Mouse (Mus musculus): ENCODE measurements at regions not wholly inside any gene's neighbourhood (a gene's known extent, or its start where the extent isn't known, plus 50 kb on each side); places are given as distances from the start of the nearest gene placed in this dataset.

DNA sequence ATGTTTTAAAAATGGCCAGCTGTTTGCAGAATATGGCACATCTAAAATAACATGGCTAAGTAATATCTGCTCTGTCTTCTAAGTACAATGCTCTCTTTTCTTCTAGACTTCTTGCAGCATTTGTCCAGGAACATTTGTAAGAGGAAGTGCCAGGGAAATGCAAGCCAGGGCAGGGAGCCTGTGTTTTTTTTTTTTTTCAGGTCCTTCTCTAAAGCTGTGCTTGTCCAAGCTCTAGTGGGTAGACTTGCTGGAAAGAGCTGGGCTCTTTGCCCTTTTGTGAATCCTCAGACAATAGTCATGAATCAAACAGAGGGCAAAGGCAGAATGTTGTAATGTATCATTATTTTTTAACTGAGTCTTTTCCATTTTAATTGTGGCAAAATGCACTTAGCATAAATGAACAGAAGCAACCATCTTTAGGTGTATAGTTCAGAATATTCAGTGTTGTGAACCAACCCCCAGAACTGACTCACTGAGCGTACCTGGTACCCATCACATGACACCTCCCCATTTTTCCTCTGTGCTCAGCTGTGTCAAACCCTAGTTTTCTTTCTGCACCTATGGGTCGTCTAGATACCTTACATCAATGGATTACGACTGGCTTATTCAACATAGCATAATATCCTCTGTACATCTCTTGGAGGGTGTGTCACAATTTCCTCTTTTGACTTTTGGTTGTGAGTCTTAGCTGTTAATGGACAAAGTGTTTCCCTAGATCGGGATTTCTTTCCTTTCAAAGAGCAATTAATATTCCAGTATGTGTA lies 160.5 kb upstream of the 4933402D24Rik start:
- no peak for DNase-seq (ENCODE audit: extremely low spot score in 1 of 2, low spot score in 2 of 2)
- intact Hi-C loops (cut with DNase I) = loop anchor here (10.0 kb wide), 1 partner anchor 165 kb away; the partner anchor contains the start of gene 4933402D24Rik

DNA sequence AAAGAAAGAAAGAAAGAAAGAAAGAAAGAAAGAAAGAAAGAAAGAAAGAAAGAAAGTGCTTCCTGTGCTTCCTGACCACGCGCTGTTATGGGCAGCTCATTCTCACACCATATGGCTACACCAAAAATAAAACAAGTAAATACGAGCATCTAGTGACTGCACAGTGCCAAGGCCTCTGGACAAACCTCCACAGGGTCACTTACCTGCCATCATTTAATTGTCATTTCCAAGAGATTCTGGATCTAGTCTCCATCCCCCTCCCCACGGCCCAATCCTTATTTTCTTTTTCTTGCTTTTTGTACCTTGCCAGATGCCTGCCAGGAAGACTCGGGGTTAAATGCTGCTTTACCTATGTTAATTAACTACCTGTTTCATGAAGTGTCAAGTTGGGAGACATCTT lies 159.8 kb upstream of the 4933402D24Rik start:
- intact Hi-C loops (cut with DNase I) = no loop called here
- no peak for DNase-seq (ENCODE audit: extremely low spot score in 1 of 2, low spot score in 2 of 2)

DNA sequence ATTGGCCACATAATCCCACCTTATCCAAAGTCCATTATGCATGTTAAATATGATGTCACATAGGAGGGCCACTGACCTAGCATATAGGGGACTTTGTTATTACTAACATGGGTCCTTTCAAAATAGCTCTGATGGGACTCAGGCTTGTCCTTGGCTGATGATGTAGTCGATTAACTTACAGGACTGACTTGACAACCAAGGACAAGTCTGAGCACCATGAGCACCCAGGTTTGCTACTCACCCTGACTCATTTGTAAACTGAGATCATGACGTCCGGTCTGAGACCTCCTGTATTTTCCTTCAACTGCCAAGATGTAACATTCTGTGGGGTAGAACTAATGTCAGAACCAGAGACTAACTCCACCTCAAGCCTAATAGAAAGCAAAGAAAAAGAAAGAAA lies 159.3 kb upstream of the 4933402D24Rik start:
- intact Hi-C loops (cut with DNase I) = no loop called here
- DNase-seq (ENCODE audit: extremely low spot score in 1 of 2, low spot score in 2 of 2) = no peak

DNA sequence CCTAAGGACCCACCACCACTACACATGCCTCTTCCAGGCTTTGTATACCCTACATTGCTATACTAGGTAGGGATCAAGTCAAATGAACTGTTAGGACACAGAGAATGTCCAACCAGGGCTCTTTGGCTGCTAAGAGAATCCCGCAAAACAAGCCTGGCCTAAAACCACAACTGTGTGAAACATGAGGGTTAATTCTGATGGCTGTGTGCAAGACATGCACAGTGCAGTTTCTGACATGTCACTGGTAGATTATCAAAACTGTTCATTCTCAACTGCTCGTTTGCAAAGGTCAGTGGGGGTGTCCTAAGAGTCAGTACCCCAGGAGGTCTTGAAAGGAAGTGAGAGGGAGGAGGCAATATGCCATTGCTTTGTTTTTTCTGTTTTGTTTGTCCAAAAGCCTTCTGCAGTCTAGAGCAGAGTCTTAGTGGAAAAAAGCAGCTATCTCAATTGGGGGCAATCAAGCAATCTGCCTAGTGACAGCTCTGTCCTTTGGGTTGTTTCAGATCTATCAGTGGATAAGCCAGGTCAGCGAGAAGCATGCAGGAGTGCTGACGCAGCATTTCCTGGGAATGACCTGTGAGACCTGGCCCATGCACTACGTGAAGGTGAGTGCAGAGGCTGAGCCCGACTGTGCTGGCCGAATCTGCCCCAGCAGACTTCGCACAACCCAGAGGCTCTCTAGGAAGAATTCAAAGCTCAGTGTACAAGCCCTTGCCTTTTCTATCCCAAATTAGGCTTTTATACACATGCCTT lies 151.3 kb upstream of the 4933402D24Rik start:
- DNase-seq (ENCODE audit: extremely low spot score in 1 of 2, low spot score in 2 of 2) = no peak
- intact Hi-C loops (cut with DNase I) = no loop called here

DNA sequence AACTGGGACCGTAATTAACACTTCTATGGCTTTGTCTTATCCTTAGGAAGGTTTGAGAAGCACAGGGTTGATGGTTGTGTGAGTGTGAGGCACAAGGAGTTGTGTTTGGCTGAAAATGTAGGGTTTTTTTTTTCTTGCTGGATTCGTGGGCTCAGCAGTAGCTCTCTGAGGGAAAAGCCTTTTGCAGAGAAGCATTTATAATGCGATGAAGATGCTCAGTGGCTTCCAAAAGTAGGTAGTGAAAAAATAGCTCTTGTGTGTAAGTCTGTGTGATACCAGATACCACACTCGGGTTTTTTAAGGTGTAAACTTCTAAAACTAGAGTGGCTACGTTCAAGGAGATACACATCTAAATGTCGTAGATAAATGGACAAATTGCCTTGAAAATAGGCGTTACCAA lies 149.1 kb upstream of the 4933402D24Rik start:
- intact Hi-C loops (cut with DNase I) = no loop called here
- DNase-seq (ENCODE audit: extremely low spot score in 1 of 2, low spot score in 2 of 2) = peak in 1 of 2 experiments; percentile 14

DNA sequence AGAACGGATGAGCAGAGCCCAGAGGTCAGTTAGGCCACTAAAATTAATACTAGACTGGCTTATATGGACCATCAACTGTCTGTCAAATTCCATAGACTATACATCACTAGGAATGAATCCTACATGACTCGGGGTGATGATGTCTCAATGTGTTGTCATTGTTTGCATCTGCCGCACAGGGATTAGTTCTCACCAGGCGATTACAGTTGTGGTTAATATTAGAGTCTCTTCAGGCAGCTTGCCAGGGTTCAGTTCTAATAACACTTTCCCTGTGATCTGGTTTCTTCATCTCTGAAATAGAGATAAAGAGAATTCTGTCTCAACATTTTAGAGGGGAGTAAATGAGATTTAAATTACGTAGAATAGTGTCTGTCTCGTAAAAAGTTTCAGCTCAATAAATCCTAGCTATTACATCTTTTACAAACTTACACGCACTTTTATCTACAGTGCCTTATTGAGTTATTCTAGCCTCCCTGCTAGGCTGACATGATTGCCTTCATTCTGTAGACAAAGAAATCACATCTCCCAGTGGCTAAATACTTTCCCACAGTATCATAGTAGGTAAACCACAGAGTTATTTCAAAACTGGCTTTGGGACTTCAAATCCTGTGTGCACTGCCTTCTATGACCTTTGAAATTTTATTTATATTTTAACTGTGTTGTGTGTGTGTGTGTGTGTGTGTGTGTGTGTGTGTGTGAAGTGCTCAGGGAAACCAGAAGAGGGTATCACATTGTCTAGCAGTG lies 148.0 kb upstream of the 4933402D24Rik start:
- no peak for DNase-seq (ENCODE audit: extremely low spot score in 1 of 2, low spot score in 2 of 2)
- intact Hi-C loops (cut with DNase I) = no loop called here

DNA sequence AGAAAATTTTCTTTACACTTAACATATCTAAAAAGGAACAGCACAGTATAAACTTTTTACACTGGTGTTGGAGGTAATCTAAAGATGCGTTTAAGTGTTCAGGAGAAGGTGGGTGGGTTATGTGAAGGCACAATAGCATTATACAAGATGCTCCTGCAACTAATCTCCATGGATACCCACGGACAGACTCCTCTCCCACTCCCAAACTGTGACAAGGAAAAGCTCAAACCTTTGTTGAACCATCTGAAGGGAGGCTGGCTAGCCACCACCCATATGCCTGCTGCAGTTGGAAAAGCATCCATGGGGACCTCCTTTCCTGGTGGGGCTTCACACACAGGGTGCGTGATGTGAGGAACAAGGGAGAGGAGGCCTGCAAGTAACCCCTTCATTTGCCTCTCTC lies 141.7 kb upstream of the 4933402D24Rik start:
- DNase-seq (ENCODE audit: extremely low spot score in 1 of 2, low spot score in 2 of 2) = no peak

DNA sequence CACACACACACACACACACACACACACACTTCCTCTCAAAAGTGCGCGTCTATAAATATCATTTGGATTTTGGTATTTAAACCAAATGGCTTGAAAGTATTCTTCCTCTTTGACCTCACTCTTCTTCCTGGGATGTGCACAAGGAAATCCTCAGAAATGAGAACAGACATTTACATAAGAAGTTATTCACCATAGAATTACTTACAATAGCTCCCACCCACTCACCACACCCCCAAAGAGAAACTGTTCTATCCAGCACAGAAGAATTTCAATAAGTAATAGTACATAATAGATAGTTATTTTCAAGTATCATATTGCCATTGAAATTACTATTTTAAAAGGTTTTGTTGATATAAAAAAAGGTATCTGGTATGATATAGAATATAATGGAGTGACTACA lies 140.1 kb upstream of the 4933402D24Rik start:
- DNase-seq (ENCODE audit: extremely low spot score in 1 of 2, low spot score in 2 of 2) = no peak
- intact Hi-C loops (cut with DNase I) = no loop called here

More for the DNA sequence above, 141.7 kb upstream of the 4933402D24Rik start:
- intact Hi-C loops (cut with DNase I) = no loop called here

DNA sequence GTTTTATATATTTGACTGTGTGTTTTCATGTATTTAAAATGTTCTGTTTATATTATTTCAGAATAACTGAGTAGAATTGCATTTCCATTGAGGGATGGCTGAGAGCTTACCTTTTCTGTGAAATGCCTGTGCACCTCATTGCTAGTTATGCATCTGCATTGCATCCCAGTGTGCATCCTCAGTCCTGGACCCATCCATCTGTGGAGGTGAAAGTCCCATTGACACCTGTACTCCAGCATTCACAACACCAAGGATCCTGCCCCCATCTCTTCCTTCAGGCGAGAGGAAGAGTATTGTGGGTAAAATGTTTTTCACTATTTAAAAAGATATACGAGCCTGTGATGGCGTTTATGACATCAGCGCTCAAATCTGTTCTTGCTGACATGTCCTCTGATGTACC lies 134.6 kb upstream of the 4933402D24Rik start:
- DNase-seq (ENCODE audit: extremely low spot score in 1 of 2, low spot score in 2 of 2) = no peak
- intact Hi-C loops (cut with DNase I) = no loop called here

DNA sequence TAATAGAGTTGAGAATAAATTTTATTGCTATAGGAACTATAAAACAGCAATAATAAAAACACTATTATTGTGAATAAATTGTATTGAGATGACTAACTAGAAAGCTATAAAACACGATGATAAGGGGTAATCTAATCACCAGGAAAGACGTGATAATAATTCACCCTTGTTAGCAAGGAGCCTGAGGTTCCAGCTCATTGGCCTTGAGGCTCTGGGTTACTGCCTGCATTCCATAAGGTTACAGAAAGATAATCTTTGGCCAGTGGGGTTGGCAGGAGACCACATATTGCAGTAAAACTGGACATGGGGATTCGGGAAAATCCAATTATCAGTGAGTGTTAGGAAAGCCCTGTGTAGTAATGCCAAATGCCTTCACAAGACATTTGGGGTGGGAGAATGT lies 134.1 kb upstream of the 4933402D24Rik start:
- no peak for DNase-seq (ENCODE audit: extremely low spot score in 1 of 2, low spot score in 2 of 2)
- intact Hi-C loops (cut with DNase I) = no loop called here

DNA sequence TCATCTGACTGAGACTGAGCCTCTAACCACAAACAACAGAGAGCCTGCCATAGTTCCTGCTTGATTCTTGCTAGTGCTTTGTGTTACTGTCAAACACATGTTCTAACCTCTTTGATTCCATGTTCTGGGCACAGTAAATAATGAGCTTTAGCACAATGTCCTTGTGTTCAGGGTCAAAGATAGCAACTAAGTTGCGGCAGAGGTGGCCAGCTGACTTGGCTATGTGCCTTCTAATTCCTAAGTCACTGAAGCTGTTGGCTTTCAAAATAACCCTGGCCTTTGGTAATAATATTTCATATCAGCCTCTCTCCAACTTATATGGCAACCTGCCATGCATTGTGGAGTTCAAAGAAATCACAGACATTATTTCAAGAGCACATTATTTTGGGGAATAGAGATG lies 133.3 kb upstream of the 4933402D24Rik start:
- intact Hi-C loops (cut with DNase I) = no loop called here
- no peak for DNase-seq (ENCODE audit: extremely low spot score in 1 of 2, low spot score in 2 of 2)

DNA sequence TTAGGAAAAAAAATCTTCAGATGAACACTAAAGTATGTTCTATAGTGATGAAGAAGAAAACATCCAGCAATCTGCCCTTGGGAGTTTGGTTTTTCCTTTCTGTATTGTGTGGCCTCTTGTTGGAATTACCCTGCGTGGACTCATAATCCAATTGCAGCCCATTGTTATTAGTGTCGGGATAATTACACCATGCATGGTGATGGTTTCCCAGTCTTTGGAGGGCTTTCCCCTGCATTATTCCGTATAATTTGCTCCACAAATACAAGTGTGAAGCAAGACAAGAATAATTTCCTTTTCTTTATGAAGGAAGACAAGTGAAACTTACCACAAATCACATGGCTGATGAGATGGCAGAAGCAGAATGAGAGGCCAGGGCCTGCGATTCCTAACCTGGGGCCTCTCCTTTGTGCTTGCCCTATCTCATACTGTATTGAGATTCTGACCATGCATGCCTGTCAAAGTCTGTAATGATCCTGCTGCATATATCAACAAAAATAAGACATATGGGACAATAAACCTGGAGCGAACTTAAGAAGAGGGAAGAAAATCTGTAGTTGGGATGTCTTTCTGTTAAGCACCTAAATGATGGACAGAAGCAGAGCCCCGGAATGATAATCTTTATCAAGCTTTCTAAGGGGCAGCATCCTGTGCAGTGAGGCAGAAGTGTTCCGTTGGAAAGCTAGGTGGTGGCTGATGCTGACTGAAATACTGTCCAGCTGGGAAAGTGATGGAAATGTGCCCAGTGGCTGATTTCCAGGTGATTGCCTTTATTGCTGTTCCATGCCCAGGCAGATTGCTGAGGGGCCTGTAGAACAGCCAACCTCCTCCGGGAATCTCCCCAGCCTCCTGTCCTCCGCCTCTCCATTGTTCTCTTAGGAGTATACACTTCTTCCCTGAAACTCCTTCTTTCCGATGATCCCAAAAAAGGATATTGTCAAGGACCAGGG lies 130.8 kb upstream of the 4933402D24Rik start:
- intact Hi-C loops (cut with DNase I) = no loop called here
- peak in 1 of 2 experiments; percentile 34 for DNase-seq (ENCODE audit: extremely low spot score in 1 of 2, low spot score in 2 of 2)

DNA sequence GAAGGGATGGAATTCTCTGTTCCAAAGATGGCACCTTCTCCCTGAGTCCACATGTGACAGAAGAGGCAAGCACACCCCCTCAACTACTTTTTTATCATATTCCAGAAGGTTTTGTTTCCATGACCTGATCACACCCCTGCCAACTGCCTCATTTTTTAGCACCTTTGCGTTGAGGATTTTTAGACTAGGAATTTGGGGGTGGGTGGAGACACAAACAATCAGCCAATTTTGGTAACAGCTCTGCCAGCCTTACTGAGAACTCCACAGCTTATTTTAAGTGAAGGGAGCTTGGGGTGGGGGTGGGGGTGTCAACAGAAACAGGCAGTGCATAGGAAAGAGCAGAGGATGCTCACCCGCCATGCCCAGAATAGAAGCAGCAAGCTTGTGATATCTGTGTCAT lies 129.7 kb upstream of the 4933402D24Rik start:
- no peak for DNase-seq (ENCODE audit: extremely low spot score in 1 of 2, low spot score in 2 of 2)

DNA sequence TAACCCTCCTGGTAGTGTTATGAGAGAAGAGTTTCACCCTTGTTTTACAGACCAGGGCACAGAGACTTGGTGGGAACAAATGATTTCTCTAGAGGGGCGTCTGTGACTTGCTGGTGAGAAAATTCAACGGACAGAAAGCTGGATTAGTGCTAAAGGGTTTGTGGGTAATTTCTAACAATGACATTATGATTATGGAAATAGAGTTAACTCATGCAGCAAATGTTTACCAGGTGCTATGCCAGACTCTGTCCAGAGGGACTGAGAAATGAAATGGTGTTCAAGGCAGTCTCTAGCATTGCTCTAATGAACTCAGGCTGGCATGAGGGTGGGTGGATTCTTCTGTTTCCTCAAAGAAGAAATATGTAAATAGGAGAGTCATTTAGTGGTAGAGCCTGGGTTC lies 128.5 kb upstream of the 4933402D24Rik start:
- intact Hi-C loops (cut with DNase I) = no loop called here
- DNase-seq (ENCODE audit: extremely low spot score in 1 of 2, low spot score in 2 of 2) = no peak

More for the DNA sequence above, 129.7 kb upstream of the 4933402D24Rik start:
- intact Hi-C loops (cut with DNase I) = no loop called here

DNA sequence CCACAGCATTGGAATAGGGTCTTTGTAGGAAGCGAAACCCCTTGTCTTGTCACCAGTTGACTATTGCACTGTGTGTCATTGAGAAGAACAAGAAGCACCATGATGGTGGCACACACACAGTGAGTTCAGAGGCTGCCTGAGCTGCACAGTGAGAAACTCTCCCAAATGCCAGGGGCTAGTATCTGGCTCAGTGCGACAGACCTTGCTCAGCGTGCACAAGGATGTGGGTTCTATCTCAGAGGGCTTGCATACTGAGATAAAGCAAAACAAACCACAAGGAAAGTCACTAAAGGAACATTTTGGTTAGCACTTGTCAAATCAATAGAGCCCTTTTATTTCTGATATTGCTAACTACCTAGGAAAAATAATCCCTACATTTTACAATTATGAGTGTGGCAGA lies 110.5 kb upstream of the 4933402D24Rik start:
- DNase-seq (ENCODE audit: extremely low spot score in 1 of 2, low spot score in 2 of 2) = no peak
- intact Hi-C loops (cut with DNase I) = loop anchor here (10.0 kb wide), 2 partner anchors 105 to 235 kb away; no protein-coding TSS in a partner anchor

DNA sequence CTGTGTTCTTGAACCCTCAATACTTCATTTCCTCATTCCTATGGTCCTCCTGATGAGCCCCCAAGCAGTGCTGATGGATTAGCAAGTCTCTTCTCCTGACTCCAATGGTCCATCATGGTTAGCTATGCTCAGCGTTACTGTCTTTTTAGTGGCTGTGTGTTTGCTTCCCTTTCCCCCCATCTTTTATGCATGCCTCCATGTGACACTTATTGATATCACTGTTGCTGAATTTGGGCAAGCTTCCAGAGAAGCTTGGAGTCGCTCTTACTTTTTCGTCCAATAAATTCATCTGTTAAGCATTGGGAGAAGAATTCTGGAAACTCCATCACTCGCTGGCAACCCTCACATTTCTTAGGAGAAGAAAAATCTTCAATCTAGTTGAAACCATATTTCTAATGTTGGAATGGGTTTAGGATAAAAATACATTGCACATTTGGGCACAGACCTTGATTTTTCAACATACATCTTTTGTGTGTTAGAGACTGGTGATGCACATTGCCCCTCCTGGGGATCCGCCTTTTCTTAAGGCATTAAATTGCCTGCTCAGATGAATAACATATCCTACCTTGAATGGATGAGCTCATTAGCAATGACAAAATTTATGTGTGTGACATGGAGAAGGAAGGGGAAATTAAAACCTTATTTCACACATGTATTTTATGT lies 107.7 kb upstream of the 4933402D24Rik start:
- intact Hi-C loops (cut with DNase I) = loop anchor here (10.0 kb wide), 2 partner anchors 102 to 238 kb away; no protein-coding TSS in a partner anchor
- no peak for DNase-seq (ENCODE audit: extremely low spot score in 1 of 2, low spot score in 2 of 2)

DNA sequence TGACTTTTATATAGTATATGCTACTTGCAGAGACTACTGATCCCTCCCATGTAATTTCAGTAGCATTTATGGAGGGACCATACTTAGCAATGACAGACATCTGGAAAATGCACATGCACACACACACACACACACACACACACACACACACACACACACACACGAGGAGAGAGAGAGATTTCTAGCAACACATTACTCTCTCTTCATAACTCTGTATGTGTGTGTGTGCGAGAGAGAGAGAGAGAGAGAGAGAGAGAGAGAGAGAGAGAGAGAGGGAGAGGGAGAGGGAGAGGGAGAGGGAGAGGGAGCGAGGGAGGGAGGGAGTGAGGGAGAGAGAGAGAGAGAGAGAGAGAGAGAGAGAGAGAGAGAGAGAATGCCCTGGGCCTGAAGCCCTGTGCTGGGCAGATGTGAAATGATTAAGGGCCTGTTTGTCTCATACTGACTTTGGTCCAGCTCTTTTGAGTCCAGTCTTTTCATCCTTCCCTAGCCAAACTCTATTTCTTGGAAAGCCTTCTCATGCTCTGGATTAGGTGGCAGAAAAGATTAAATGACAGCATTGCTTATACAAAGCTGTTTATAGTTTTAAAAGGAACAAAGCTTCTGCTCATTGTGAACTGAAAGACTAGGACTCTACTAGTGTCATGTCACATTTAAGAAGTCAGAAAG lies 106.4 kb upstream of the 4933402D24Rik start:
- intact Hi-C loops (cut with DNase I) = loop anchor here (10.0 kb wide), 2 partner anchors 101 to 239 kb away; no protein-coding TSS in a partner anchor
- DNase-seq (ENCODE audit: extremely low spot score in 1 of 2, low spot score in 2 of 2) = no peak

All from left cerebral cortex, postnatal 10 days (tissue).